ENCODE assay signal across 7 mouse cellular contexts in the genomic region with DNA sequence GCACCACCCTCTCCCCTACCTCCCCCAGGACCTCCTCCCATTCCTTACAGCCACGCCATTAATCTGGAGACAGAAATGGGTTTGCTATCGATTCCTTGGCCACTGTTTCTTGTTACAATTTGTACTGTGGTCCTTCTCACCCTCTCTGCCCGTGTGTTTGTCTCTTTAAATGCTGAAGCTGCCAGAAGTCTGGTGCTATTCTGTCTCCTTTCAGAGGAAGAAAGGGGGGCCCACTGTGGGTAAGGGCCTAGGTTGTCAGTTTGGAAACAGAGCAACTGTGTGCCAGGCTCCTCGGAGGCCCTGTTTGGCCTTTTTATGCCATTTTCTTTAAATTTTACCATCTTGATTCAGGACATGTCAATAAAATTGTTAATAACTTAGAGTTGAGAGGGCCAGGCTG. TPM values are rescaled to one million over a fixed set of nuclear protein-coding genes. Genes with fewer than 3 reads are reported as not detected.
DNase-seq lines count a peak whose midpoint lies in the region; ATAC-seq lines count a peak whose summit lies in the region.

No protein-coding gene starts in this region.

- no peak for ATAC-seq in liver, embryonic 11.5 days (replicated peaks; ENCODE audit: low FRiP score)

- no peaks in the 10 kb centered on the region for H3K9me3 ChIP-seq in hindbrain, embryonic 10.5 days
- H3K9me3 ChIP-seq in liver, embryonic 11.5 days (ENCODE audit: control insufficient read depth, low read length) = no peaks in the 10 kb centered on the region

- H3K36me3 ChIP-seq in hindbrain, embryonic 10.5 days = no peaks in the 10 kb centered on the region
- no peaks in the 10 kb centered on the region for H3K36me3 ChIP-seq in liver, embryonic 11.5 days (ENCODE audit: control insufficient read depth, insufficient read depth, low read length)

- peak; percentile 3 for DNase-seq in lung, postnatal 10 days
- no peak for DNase-seq in lung, postnatal 25 days (ENCODE audit: low spot score)
- DNase-seq in hindbrain, embryonic 10.5 days (ENCODE audit: low spot score) = no peak
- no peak for DNase-seq in liver, embryonic 11.5 days (ENCODE audit: low spot score)
- peak; percentile 37 to 44 for DNase-seq in thymus, postnatal 36 days
- no peak for DNase-seq in frontal cortex, adult 2 months (ENCODE audit: extremely low spot score in 1 of 2, low spot score in 1 of 2)
- no peak for DNase-seq in layer of hippocampus, adult 9-11 months

- H3K4me2 ChIP-seq in liver, embryonic 11.5 days = 0 out of 2 replicates have a peak overlapping the region, but pooled peaks have one; percentile 12

- H3K4me1 ChIP-seq in hindbrain, embryonic 10.5 days (replicated peaks) = peaks cover 50% of the 10 kb centered on the region
- H3K4me1 ChIP-seq in liver, embryonic 11.5 days (replicated peaks; ENCODE audit: control insufficient read depth, insufficient read depth, low read length) = peaks cover 8% of the 10 kb centered on the region; the same call in 1 of the 2 replicates

- peak overlapping the region; percentile 85 for H3K27ac ChIP-seq in hindbrain, embryonic 10.5 days
- no peak overlapping the region for H3K27ac ChIP-seq in liver, embryonic 11.5 days (ENCODE audit: low read depth, low read length)

- H3K27me3 ChIP-seq in hindbrain, embryonic 10.5 days (ENCODE audit: insufficient read depth, poor library complexity, severe bottlenecking) = peaks cover 25% of the 10 kb centered on the region
- H3K27me3 ChIP-seq in liver, embryonic 11.5 days (replicated peaks; ENCODE audit: control insufficient read depth, insufficient read depth, low read length) = peaks cover 6% of the 10 kb centered on the region

- H3K9ac ChIP-seq in liver, embryonic 11.5 days (ENCODE audit: low read depth, low read length) = no peak overlapping the region

- H3K4me3 ChIP-seq in hindbrain, embryonic 10.5 days = peak overlapping the region; percentile 26; the same call in 1 of the 2 replicates
- no peak overlapping the region for H3K4me3 ChIP-seq in liver, embryonic 11.5 days (ENCODE audit: low read depth, low read length)

- 61% methylated on average over 4 of the region's 4 CpGs for WGBS in hindbrain, embryonic 10.5 days
- WGBS in liver, embryonic 11.5 days = 52% methylated on average over 4 of the region's 4 CpGs

RNA-seq across cellular contexts. Expression of a gene that starts 6.8 kb away (rescaled TPM):
- polyA plus RNA-seq in hindbrain, embryonic 10.5 days (2016; fragmentation: Nextera tagmentation; extraction: Ambion mirVana) = 14.6 and 22.6 TPM in 2 replicates
- 1.4 and 2.0 TPM in 2 replicates for polyA plus RNA-seq in liver, embryonic 11.5 days (2014; fragmentation: Nextera tagmentation; extraction: Ambion mirVana)
- 83.8 and 92.2 TPM in 2 replicates for polyA plus RNA-seq in frontal cortex, adult 2 months (2012; rRNA removed)

RNA-seq across cellular contexts. Expression of a gene that starts 56.8 kb away (rescaled TPM):
- polyA plus RNA-seq in hindbrain, embryonic 10.5 days (2016; fragmentation: Nextera tagmentation; extraction: Ambion mirVana) = 40.7 and 53.2 TPM in 2 replicates
- 39.9 and 42.5 TPM in 2 replicates for polyA plus RNA-seq in liver, embryonic 11.5 days (2014; fragmentation: Nextera tagmentation; extraction: Ambion mirVana)
- 18.3 and 24.0 TPM in 2 replicates for polyA plus RNA-seq in frontal cortex, adult 2 months (2012; rRNA removed)

Comparison
In these comparisons a context has a peak if more than half of its experiments do, and no peak if none do; other contexts are left out.
1. DNase-seq: peak in lung, postnatal 10 days (single experiment) and thymus, postnatal 36 days (2 of 2); none in lung, postnatal 25 days (single experiment), hindbrain, embryonic 10.5 days (single experiment), liver, embryonic 11.5 days (single experiment), frontal cortex, adult 2 months (0 of 2) and layer of hippocampus, adult 9-11 months (single experiment).